Mouse (Mus musculus) stomach, postnatal 0 days (tissue): ENCODE measurements at regions not wholly inside any gene's neighbourhood (a gene's known extent, or its start where the extent isn't known, plus 50 kb on each side); places are given as distances from the start of the nearest gene placed in this dataset.

ENCODE experiments used
- CTCF ChIP-seq: IDR thresholded peaks from 2 replicates; pipeline ENCODE4 v1.5.1; 2016; ENCODE audit warnings: antibody characterized with exemption, low read depth, mild to moderate bottlenecking, moderate library complexity
- EP300 ChIP-seq: optimal IDR thresholded peaks from 2 replicates; pipeline ENCODE3; 2016; ENCODE audit warnings: antibody characterized with exemption

- no peak for TF ChIP-seq EP300
- no peak for TF ChIP-seq CTCF
Observed at GRCm38 (mm10) chr11:56338511-56338910, 297.7 kb upstream of the Nmur2 start.
